Comparison of ENCODE assay signal across 8 mouse cellular contexts in genomic region chr9:106430015-106430264, GRCm38 (mm10). TPM values are rescaled to one million over a fixed set of nuclear protein-coding genes. Genes with fewer than 3 reads are reported as not detected.
DNase-seq lines count a peak whose midpoint lies in the region; ATAC-seq and TF ChIP-seq lines count a peak whose summit lies in the region.

No protein-coding gene starts in this region.

- H3K9ac ChIP-seq in heart, embryonic 12.5 days = peak overlapping the region; percentile 99
- peak overlapping the region; percentile 96 for H3K9ac ChIP-seq in ES-Bruce4 (ENCODE audit: low read depth, poor library complexity, severe bottlenecking)
- H3K9ac ChIP-seq in forebrain, embryonic 15.5 days (replicated peaks) = peak overlapping the region; percentile 84
- peak overlapping the region; percentile 88 for H3K9ac ChIP-seq in liver, postnatal 0 days (replicated peaks)

- no peak for TF ChIP-seq POLR2A in ES-Bruce4 (IDR thresholded peaks at IDR 0.05; ENCODE audit: insufficient read depth, low read length)

- 2% methylated on average over 4 of the region's 4 CpGs for WGBS in heart, embryonic 12.5 days
- WGBS in forebrain, embryonic 15.5 days = 2% methylated on average over 4 of the region's 4 CpGs
- WGBS in liver, postnatal 0 days (ENCODE audit: insufficient replicate concordance) = 4% methylated on average over 4 of the region's 4 CpGs

- H3K27me3 ChIP-seq in heart, embryonic 12.5 days (replicated peaks) = no peaks in the 10 kb centered on the region
- no peaks in the 10 kb centered on the region for H3K27me3 ChIP-seq in ES-Bruce4 (ENCODE audit: control insufficient read depth, insufficient read depth, low read length, poor library complexity, severe bottlenecking)
- no peaks in the 10 kb centered on the region for H3K27me3 ChIP-seq in forebrain, embryonic 15.5 days
- H3K27me3 ChIP-seq in liver, postnatal 0 days (ENCODE audit: insufficient read depth, low read length) = no peaks in the 10 kb centered on the region

- peaks cover 24% of the 10 kb centered on the region for H3K4me1 ChIP-seq in heart, embryonic 12.5 days (replicated peaks)
- H3K4me1 ChIP-seq in ES-Bruce4 (ENCODE audit: control insufficient read depth, insufficient read depth, low read length) = no peaks in the 10 kb centered on the region
- H3K4me1 ChIP-seq in forebrain, embryonic 15.5 days = peaks cover 17% of the 10 kb centered on the region
- peaks cover 8% of the 10 kb centered on the region; the same call in 1 of the 2 replicates for H3K4me1 ChIP-seq in liver, postnatal 0 days (ENCODE audit: insufficient read depth)

- DNase-seq in heart, postnatal 36 days = no peak
- no peak for DNase-seq in liver, postnatal 0 days
- DNase-seq in gastrocnemius, postnatal 4 days (ENCODE audit: low spot score in 2 of 2) = no peak
- no peak for DNase-seq in left cerebral cortex, postnatal 36 days (ENCODE audit: low spot score in 2 of 2)
- no peak for DNase-seq in cerebellum, postnatal 25 days

- intact Hi-C loops in heart, postnatal 36 days (cut with DNase I) = no loop called here
- intact Hi-C loops in left cerebral cortex, postnatal 36 days (cut with DNase I) = no loop called here

- H3K4me2 ChIP-seq in heart, embryonic 12.5 days = peak overlapping the region; percentile 79
- peak overlapping the region; percentile 63 for H3K4me2 ChIP-seq in forebrain, embryonic 15.5 days (replicated peaks)
- peak overlapping the region; percentile 92 for H3K4me2 ChIP-seq in liver, postnatal 0 days (ENCODE audit: low read depth, low read length)

- H3K9me3 ChIP-seq in heart, embryonic 12.5 days (replicated peaks) = no peaks in the 10 kb centered on the region
- H3K9me3 ChIP-seq in ES-Bruce4 (replicated peaks; ENCODE audit: control insufficient read depth, insufficient read depth, low read length, poor library complexity, severe bottlenecking) = no peaks in the 10 kb centered on the region
- no peaks in the 10 kb centered on the region for H3K9me3 ChIP-seq in forebrain, embryonic 15.5 days
- H3K9me3 ChIP-seq in liver, postnatal 0 days (ENCODE audit: low read length) = no peaks in the 10 kb centered on the region

- no peak for TF ChIP-seq EP300 in ES-Bruce4 (IDR thresholded peaks at IDR 0.05; ENCODE audit: insufficient read depth, low read depth, low read length)
- no peak for TF ChIP-seq EP300 in liver, postnatal 0 days (IDR thresholded peaks at IDR 0.05; ENCODE audit: low read depth)

- peaks cover 38% of the 10 kb centered on the region for H3K36me3 ChIP-seq in heart, embryonic 12.5 days
- peaks cover 39% of the 10 kb centered on the region for H3K36me3 ChIP-seq in ES-Bruce4 (ENCODE audit: control insufficient read depth, insufficient read depth, low read length, poor library complexity, severe bottlenecking)
- H3K36me3 ChIP-seq in forebrain, embryonic 15.5 days = peaks cover 27% of the 10 kb centered on the region
- H3K36me3 ChIP-seq in liver, postnatal 0 days (replicated peaks; ENCODE audit: insufficient read depth, low read length) = peaks cover 29% of the 10 kb centered on the region

- peak overlapping the region; percentile 97 for H3K27ac ChIP-seq in heart, embryonic 12.5 days (ENCODE audit: poor library complexity, severe bottlenecking)
- peak overlapping the region; percentile 72 for H3K27ac ChIP-seq in ES-Bruce4 (ENCODE audit: insufficient read depth, low read length)
- H3K27ac ChIP-seq in forebrain, embryonic 15.5 days (replicated peaks) = peak overlapping the region; percentile 97
- H3K27ac ChIP-seq in liver, postnatal 0 days (ENCODE audit: low read depth) = peak overlapping the region; percentile 95

- H3K4me3 ChIP-seq in heart, embryonic 12.5 days = peak overlapping the region; percentile 95
- peak overlapping the region; percentile 97 for H3K4me3 ChIP-seq in ES-Bruce4 (ENCODE audit: low read depth, low read length)
- H3K4me3 ChIP-seq in forebrain, embryonic 15.5 days = peak overlapping the region; percentile 79
- H3K4me3 ChIP-seq in liver, postnatal 0 days (ENCODE audit: low read depth, low read length) = peak overlapping the region; percentile 91

- TF ChIP-seq CTCF in ES-Bruce4 (IDR thresholded peaks at IDR 0.05; ENCODE audit: low read depth, low read length) = no peak
- TF ChIP-seq CTCF in liver, postnatal 0 days (IDR thresholded peaks at IDR 0.05; ENCODE audit: low read depth) = no peak

- no peak for ATAC-seq in heart, embryonic 12.5 days (ENCODE audit: insufficient number of reproducible peaks, low FRiP score)
- no peak for ATAC-seq in forebrain, embryonic 15.5 days (replicated peaks)
- no peak for ATAC-seq in liver, postnatal 0 days

RNA-seq across cellular contexts. Expression of gene Rpl29, which starts 0.7 kb away (rescaled TPM):
- 608 and 648 TPM in 2 replicates for polyA plus RNA-seq in heart, embryonic 12.5 days (2016; fragmentation: Nextera tagmentation; extraction: Ambion mirVana)
- total RNA-seq in heart, postnatal 36 days (2021) = 100 to 1,000 TPM; 281 to 289 TPM
- polyA plus RNA-seq in ES-Bruce4 (2011; ENCODE audit: insufficient read depth, insufficient read length, low read depth, missing spikeins) = 237 and 294 TPM in 2 replicates
- 615 and 643 TPM in 2 replicates for polyA plus RNA-seq in forebrain, embryonic 15.5 days (2015; fragmentation: Nextera tagmentation; extraction: Ambion mirVana)
- polyA plus RNA-seq in liver, postnatal 0 days (2015; fragmentation: Nextera tagmentation; extraction: Ambion mirVana) = 483 and 486 TPM in 2 replicates
- 100 to 1,000 TPM; 526 to 599 TPM for total RNA-seq in gastrocnemius, postnatal 4 days (2021)
- total RNA-seq in left cerebral cortex, postnatal 36 days (2021) = 100 to 1,000 TPM; 278 to 331 TPM

RNA-seq across cellular contexts. Expression of gene Acy1, which starts 8.2 kb away (rescaled TPM):
- polyA plus RNA-seq in heart, embryonic 12.5 days (2016; fragmentation: Nextera tagmentation; extraction: Ambion mirVana) = 26.9 and 27.1 TPM in 2 replicates
- 10 to 100 TPM; 24.9 to 27.0 TPM for total RNA-seq in heart, postnatal 36 days (2021)
- polyA plus RNA-seq in ES-Bruce4 (2011; ENCODE audit: insufficient read depth, insufficient read length, low read depth, missing spikeins) = 33.9 and 36.0 TPM in 2 replicates
- 33.1 and 36.4 TPM in 2 replicates for polyA plus RNA-seq in forebrain, embryonic 15.5 days (2015; fragmentation: Nextera tagmentation; extraction: Ambion mirVana)
- 30.4 and 38.7 TPM in 2 replicates for polyA plus RNA-seq in liver, postnatal 0 days (2015; fragmentation: Nextera tagmentation; extraction: Ambion mirVana)
- 10 to 100 TPM; 13.4 to 13.5 TPM for total RNA-seq in gastrocnemius, postnatal 4 days (2021)
- 10 to 100 TPM; 15.4 to 16.0 TPM for total RNA-seq in left cerebral cortex, postnatal 36 days (2021)

RNA-seq across cellular contexts. Expression of gene Abhd14b, which starts 17.3 kb away (rescaled TPM):
- polyA plus RNA-seq in heart, embryonic 12.5 days (2016; fragmentation: Nextera tagmentation; extraction: Ambion mirVana) = 4.8 and 5.1 TPM in 2 replicates
- total RNA-seq in heart, postnatal 36 days (2021) = 1 to 10 TPM; 7.2 to 8.3 TPM
- 6.7 and 7.5 TPM in 2 replicates for polyA plus RNA-seq in ES-Bruce4 (2011; ENCODE audit: insufficient read depth, insufficient read length, low read depth, missing spikeins)
- 5.6 and 6.9 TPM in 2 replicates for polyA plus RNA-seq in forebrain, embryonic 15.5 days (2015; fragmentation: Nextera tagmentation; extraction: Ambion mirVana)
- polyA plus RNA-seq in liver, postnatal 0 days (2015; fragmentation: Nextera tagmentation; extraction: Ambion mirVana) = 41.4 and 47.9 TPM in 2 replicates
- 10 to 100 TPM in 1 of 2 experiments, 1 to 10 TPM in 1; 8.8 to 10.3 TPM for total RNA-seq in gastrocnemius, postnatal 4 days (2021)
- 10 to 100 TPM in 1 of 2 experiments, 1 to 10 TPM in 1; 8.8 to 11.4 TPM for total RNA-seq in left cerebral cortex, postnatal 36 days (2021)

RNA-seq across cellular contexts. Expression of gene Abhd14a, which starts 17.5 kb away (rescaled TPM):
- polyA plus RNA-seq in heart, embryonic 12.5 days (2016; fragmentation: Nextera tagmentation; extraction: Ambion mirVana) = 39.7 and 44.4 TPM in 2 replicates
- total RNA-seq in heart, postnatal 36 days (2021) = 10 to 100 TPM; 20.9 to 25.1 TPM
- 35.1 and 35.5 TPM in 2 replicates for polyA plus RNA-seq in ES-Bruce4 (2011; ENCODE audit: insufficient read depth, insufficient read length, low read depth, missing spikeins)
- polyA plus RNA-seq in forebrain, embryonic 15.5 days (2015; fragmentation: Nextera tagmentation; extraction: Ambion mirVana) = 64.8 and 68.5 TPM in 2 replicates
- 15.8 and 16.2 TPM in 2 replicates for polyA plus RNA-seq in liver, postnatal 0 days (2015; fragmentation: Nextera tagmentation; extraction: Ambion mirVana)
- 10 to 100 TPM; 18.5 to 19.1 TPM for total RNA-seq in gastrocnemius, postnatal 4 days (2021)
- 10 to 100 TPM; 36.8 to 38.3 TPM for total RNA-seq in left cerebral cortex, postnatal 36 days (2021)

RNA-seq across cellular contexts. Expression of gene Pcbp4, which starts 23.2 kb away (rescaled TPM):
- 96.9 and 109 TPM in 2 replicates for polyA plus RNA-seq in heart, embryonic 12.5 days (2016; fragmentation: Nextera tagmentation; extraction: Ambion mirVana)
- 10 to 100 TPM; 72.8 to 73.4 TPM for total RNA-seq in heart, postnatal 36 days (2021)
- 99.2 and 115 TPM in 2 replicates for polyA plus RNA-seq in ES-Bruce4 (2011; ENCODE audit: insufficient read depth, insufficient read length, low read depth, missing spikeins)
- polyA plus RNA-seq in forebrain, embryonic 15.5 days (2015; fragmentation: Nextera tagmentation; extraction: Ambion mirVana) = 251 and 266 TPM in 2 replicates
- polyA plus RNA-seq in liver, postnatal 0 days (2015; fragmentation: Nextera tagmentation; extraction: Ambion mirVana) = 4.9 and 6.1 TPM in 2 replicates
- 10 to 100 TPM; 83.6 to 84.9 TPM for total RNA-seq in gastrocnemius, postnatal 4 days (2021)
- total RNA-seq in left cerebral cortex, postnatal 36 days (2021) = 100 to 1,000 TPM; 181 to 197 TPM
